Mouse (Mus musculus) MEL (cell line): Measurements from ENCODE around the gene Hspa12a. TPM values are rescaled to one million over a fixed set of nuclear protein-coding genes. Genes with fewer than 3 reads are reported as not detected.

ENCODE experiments used
- DNase-seq: peaks from one replicate; pipeline ENCODE4 v3.0.0; 2011; ENCODE audit warnings: low read depth, low spot score
- H3K27ac ChIP-seq: 2 replicates; pipeline ENCODE4 v1.5.1; 2012; ENCODE audit warnings: low read depth, mild to moderate bottlenecking, control low read depth, low read length, moderate library complexity; ENCODE audit not compliant: control insufficient read depth
- H3K27me3 ChIP-seq, 2 experiments: fragments of 150-350 bp in 1 of 2; sonication (generic) in 1 of 2; 2 replicates each; pipeline ENCODE4 v1.6.1; 2012; ENCODE audit warnings: low read length in 2 of 2, mild to moderate bottlenecking in 2 of 2, improper control_type of control experiment in 1 of 2, moderate library complexity in 1 of 2; ENCODE audit not compliant: insufficient read depth in 2 of 2, control insufficient read depth in 1 of 2
- H3K36me3 ChIP-seq, 2 experiments: 2 replicates each; pipeline ENCODE4 v1.6.1; 2012 to 2014; ENCODE audit warnings: low read length in 2 of 2, improper control_type of control experiment in 1 of 2, inconsistent platforms in 1 of 2, mild to moderate bottlenecking in 1 of 2; ENCODE audit not compliant: insufficient read depth in 2 of 2, control insufficient read depth in 1 of 2
- H3K4me1 ChIP-seq, 2 experiments: fragments of 150-350 bp in 1 of 2; sonication (generic) in 1 of 2; 2 replicates each; pipeline ENCODE4 v1.6.1; 2012; ENCODE audit warnings: low read length in 2 of 2, improper control_type of control experiment in 1 of 2, mild to moderate bottlenecking in 1 of 2; ENCODE audit not compliant: insufficient read depth in 2 of 2, control insufficient read depth in 1 of 2
- H3K4me3 ChIP-seq, 2 experiments: fragments of 150-350 bp in 1 of 2; sonication (generic) in 1 of 2; 2 replicates each; pipeline ENCODE4 v1.5.1; 2012; ENCODE audit warnings: low read depth in 2 of 2, low read length in 2 of 2, mild to moderate bottlenecking in 2 of 2, moderate library complexity in 2 of 2, control low read depth in 1 of 2, improper control_type of control experiment in 1 of 2; ENCODE audit not compliant: control insufficient read depth in 1 of 2, insufficient read depth in 1 of 2
- H3K79me2 ChIP-seq: 2 replicates; pipeline ENCODE4 v1.6.1; 2012; ENCODE audit warnings: mild to moderate bottlenecking, low read length, moderate library complexity; ENCODE audit not compliant: control insufficient read depth, poor library complexity, insufficient read depth
- H3K9ac ChIP-seq: 2 replicates; pipeline ENCODE4 v1.6.1; 2012; ENCODE audit warnings: low read depth, mild to moderate bottlenecking, control low read depth, low read length, moderate library complexity; ENCODE audit not compliant: control insufficient read depth, poor library complexity, severe bottlenecking
- H3K9me3 ChIP-seq: fragments of 150-350 bp; sonication (generic); replicated peaks from 2 replicates; pipeline ENCODE4 v1.6.1; 2012; ENCODE audit warnings: mild to moderate bottlenecking, low read length, improper control_type of control experiment, moderate library complexity; ENCODE audit not compliant: insufficient read depth
- BHLHE40 ChIP-seq: IDR thresholded peaks from 2 replicates; pipeline ENCODE4 v1.6.1; 2012; ENCODE audit warnings: low read depth, mild to moderate bottlenecking, inconsistent platforms, low read length, improper control_type of control experiment, borderline replicate concordance
- E2F4 ChIP-seq: IDR thresholded peaks from 2 replicates; pipeline ENCODE4 v1.6.1; 2011; ENCODE audit warnings: low read depth, low read length, improper control_type of control experiment, borderline replicate concordance
- ELF1 ChIP-seq: IDR thresholded peaks from 2 replicates; pipeline ENCODE4 v1.6.1; 2014; ENCODE audit warnings: low read depth, mild to moderate bottlenecking, inconsistent platforms, low read length, improper control_type of control experiment, moderate library complexity
- ETS1 ChIP-seq: IDR thresholded peaks from 2 replicates; pipeline ENCODE4 v1.6.1; 2012; ENCODE audit warnings: low read depth, mild to moderate bottlenecking, inconsistent platforms, low read length, improper control_type of control experiment, moderate library complexity
- GABPA ChIP-seq: IDR thresholded peaks from 2 replicates; pipeline ENCODE4 v1.6.1; 2012; ENCODE audit warnings: low read depth, mild to moderate bottlenecking, inconsistent platforms, low read length, improper control_type of control experiment, moderate library complexity
- HCFC1 ChIP-seq: IDR thresholded peaks from 2 replicates; pipeline ENCODE4 v1.6.1; 2012; ENCODE audit warnings: low read depth, mild to moderate bottlenecking, inconsistent platforms, low read length, improper control_type of control experiment, moderate library complexity
- JUND ChIP-seq: IDR thresholded peaks from 2 replicates; pipeline ENCODE4 v1.6.1; 2011; ENCODE audit warnings: low read depth, mild to moderate bottlenecking, improper control_type of control experiment, low read length
- MAFK ChIP-seq: IDR thresholded peaks from 2 replicates; pipeline ENCODE4 v1.6.1; 2011; ENCODE audit warnings: low read depth, mild to moderate bottlenecking, low read length, improper control_type of control experiment, borderline replicate concordance
- MAX ChIP-seq: IDR thresholded peaks from 2 replicates; pipeline ENCODE4 v1.6.1; 2011; ENCODE audit warnings: low read length, improper control_type of control experiment
- MAZ ChIP-seq: IDR thresholded peaks from 2 replicates; pipeline ENCODE4 v1.6.1; 2012; ENCODE audit warnings: low read depth, mild to moderate bottlenecking, inconsistent platforms, low read length, improper control_type of control experiment
- MYB ChIP-seq: IDR thresholded peaks from 2 replicates; pipeline ENCODE4 v1.6.1; 2011; ENCODE audit warnings: mild to moderate bottlenecking, low read depth, low read length, improper control_type of control experiment
- POLR2A ChIP-seq, 2 experiments: IDR thresholded peaks; 2 replicates each; pipeline ENCODE4 v1.6.1; 2011 to 2012; ENCODE audit warnings: low read length in 2 of 2, mild to moderate bottlenecking in 2 of 2, control low read depth in 1 of 2, improper control_type of control experiment in 1 of 2, low read depth in 1 of 2, moderate library complexity in 1 of 2; ENCODE audit not compliant: control insufficient read depth in 1 of 2, insufficient read depth in 1 of 2, poor library complexity in 1 of 2
- POLR2AphosphoS5 ChIP-seq: IDR thresholded peaks from 2 replicates; pipeline ENCODE4 v1.6.1; 2012; ENCODE audit warnings: low read depth, borderline replicate concordance, mild to moderate bottlenecking, inconsistent platforms, low read length, moderate library complexity, mixed read lengths
- RCOR1 ChIP-seq: IDR thresholded peaks from 2 replicates; pipeline ENCODE4 v1.6.1; 2012; ENCODE audit warnings: low read depth, mild to moderate bottlenecking, inconsistent platforms, low read length, improper control_type of control experiment
- SIN3A ChIP-seq: IDR thresholded peaks from 2 replicates; pipeline ENCODE4 v1.6.1; 2012; ENCODE audit warnings: low read length, improper control_type of control experiment, inconsistent platforms
- TAL1 ChIP-seq: IDR thresholded peaks from 2 replicates; pipeline ENCODE4 v1.6.1; 2012; ENCODE audit warnings: mild to moderate bottlenecking, inconsistent platforms, low read length, moderate library complexity, mixed read lengths
- TBP ChIP-seq: IDR thresholded peaks from 2 replicates; pipeline ENCODE4 v1.8.0; 2011; ENCODE audit warnings: low read depth, low read length, improper control_type of control experiment
- UBTF ChIP-seq: IDR thresholded peaks from 2 replicates; pipeline ENCODE4 v1.6.1; 2012; ENCODE audit warnings: low read depth, mild to moderate bottlenecking, inconsistent platforms, low read length, improper control_type of control experiment, moderate library complexity, borderline replicate concordance; ENCODE audit not compliant: insufficient read depth
- USF2 ChIP-seq, 2 experiments: IDR thresholded peaks; 2 replicates each; pipeline ENCODE4 v1.6.1; 2011 to 2012; ENCODE audit warnings: improper control_type of control experiment in 2 of 2, low read length in 2 of 2, borderline replicate concordance in 1 of 2, inconsistent platforms in 1 of 2, low read depth in 1 of 2, mild to moderate bottlenecking in 1 of 2; ENCODE audit not compliant: insufficient read depth in 1 of 2
- ZC3H11A ChIP-seq: IDR thresholded peaks from 2 replicates; pipeline ENCODE4 v1.6.1; 2012; ENCODE audit warnings: low read depth, mild to moderate bottlenecking, inconsistent platforms, low read length, improper control_type of control experiment
- ZKSCAN1 ChIP-seq: IDR thresholded peaks from 2 replicates; pipeline ENCODE4 v1.6.1; 2012; ENCODE audit warnings: low read depth, mild to moderate bottlenecking, inconsistent platforms, low read length, improper control_type of control experiment, moderate library complexity
- ZMIZ1 ChIP-seq: IDR thresholded peaks from 2 replicates; pipeline ENCODE4 v1.6.1; 2012; ENCODE audit warnings: low read depth, mild to moderate bottlenecking, inconsistent platforms, low read length, improper control_type of control experiment, moderate library complexity
- polyA plus RNA-seq, 2 experiments: library from polyadenylated mRNA; stranded (reverse) in 1 of 2; unstranded in 1 of 2; fragments of >175 nt in 1 of 2; fragments of >200 nt in 1 of 2; gene quantifications; 2 replicates each; pipeline versions ENCODE4 v1.2.1 to v1.2.4; 2012; ENCODE audit warnings: low replicate concordance in 2 of 2, low read depth in 1 of 2; ENCODE audit not compliant: insufficient read length in 2 of 2, insufficient read depth in 1 of 2, missing spikeins in 1 of 2
- total RNA-seq: library from RNA; depleted of rRNA; stranded (reverse); fragments of 300-350 nt; gene quantifications from 2 replicates; pipeline ENCODE4 v1.2.3, GENCODE M21; 2012

The Hspa12a gene
- total and polyA plus RNA-seq, 3 experiments = not detected

DNA sequence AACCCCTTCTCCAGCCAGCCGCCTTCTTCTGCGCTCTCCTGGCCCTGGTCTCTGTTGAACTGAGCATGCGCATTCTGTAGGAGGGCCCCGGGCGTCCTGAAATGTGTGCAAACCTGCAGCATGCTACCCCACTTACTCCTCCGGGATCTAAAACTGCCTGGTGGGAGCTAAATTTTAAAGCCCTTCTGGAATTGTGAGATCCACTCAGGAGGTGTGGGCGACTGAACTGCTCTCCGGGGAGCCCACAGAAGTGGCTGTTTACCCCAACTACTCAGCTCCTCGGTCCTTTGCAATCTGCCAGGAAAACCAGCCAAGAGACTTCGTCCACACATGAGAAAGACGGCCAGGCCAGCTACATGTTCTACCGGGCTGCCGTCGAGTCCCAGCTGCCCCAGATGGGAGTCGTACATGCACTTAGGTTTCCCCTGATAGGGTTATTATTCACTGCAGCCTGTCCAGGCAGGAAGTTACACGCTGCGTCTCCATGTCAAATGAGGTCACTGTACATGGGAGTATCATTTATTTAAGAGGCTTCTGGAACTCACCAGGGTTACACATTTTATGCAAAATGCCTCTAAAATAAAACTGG is 126.9 kb downstream of the Hspa12a start:
- Histone ChIP-seq H3K27me3 (no peaks in the 10 kb centered on the region), H3K79me2 (no peaks in the 10 kb centered on the region), H3K36me3 (no peaks in the 10 kb centered on the region), H3K27ac (no peak overlapping the region), H3K9me3 (no peaks in the 10 kb centered on the region), H3K4me1 (no peaks in the 10 kb centered on the region), H3K9ac (no peak overlapping the region)
- DNase-seq = no peak
- TF ChIP-seq SIN3A (no peak), TAL1 (no peak), UBTF (no peak), JUND (no peak), E2F4 (no peak), ZKSCAN1 (no peak), ZMIZ1 (no peak), TBP (no peak), RCOR1 (no peak), POLR2A (IDR thresholded peaks at IDR 0.05; ENCODE audit: control insufficient read depth in 1 of 2, insufficient read depth in 1 of 2, low read depth in 1 of 2, low read length in 2 of 2, poor library complexity in 1 of 2) (no peak), MYB (no peak)
- TF ChIP-seq, all 39 proteins: peak for 0
- H3K4me3 ChIP-seq = no peak overlapping the region

DNA sequence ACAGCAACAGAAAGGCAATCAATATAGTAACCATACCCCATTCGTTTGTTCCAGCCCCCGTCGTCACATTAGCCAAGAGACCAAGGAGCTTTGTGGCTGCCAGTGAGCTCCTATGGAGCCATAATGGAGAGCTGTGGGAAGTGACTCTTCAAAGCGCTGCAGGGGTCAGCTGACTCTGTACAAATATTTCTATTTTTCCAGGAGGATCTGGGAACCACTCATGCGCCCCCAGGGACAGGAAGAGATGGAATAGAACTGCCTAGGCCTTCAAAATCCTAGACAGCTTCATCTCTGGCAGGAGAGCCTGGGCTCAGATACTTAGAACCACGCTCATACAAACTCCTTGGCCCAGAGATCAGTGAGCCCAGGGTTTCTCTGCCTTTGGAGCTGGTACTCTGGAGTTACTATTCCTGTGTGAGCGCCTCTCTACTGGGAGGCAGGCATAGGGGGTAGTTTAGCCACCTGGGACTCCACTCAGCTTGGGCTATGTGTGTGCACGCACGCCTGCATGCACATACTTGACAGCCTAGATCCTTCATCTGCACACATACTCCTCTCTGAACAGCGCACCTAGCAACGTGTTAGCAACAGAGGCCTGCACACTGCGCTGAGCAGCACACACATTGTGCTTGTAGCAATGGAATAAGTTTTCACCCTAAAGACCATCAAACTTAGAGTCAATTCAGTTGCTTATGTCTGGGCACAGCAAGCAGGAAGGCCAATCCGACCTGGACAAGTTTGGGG is 128.1 kb downstream of the Hspa12a start:
- no peak overlapping the region for H3K9ac ChIP-seq
- no peak overlapping the region for H3K4me3 ChIP-seq
- no peak for DNase-seq
- H3K36me3 ChIP-seq = no peaks in the 10 kb centered on the region
- no peaks in the 10 kb centered on the region for H3K4me1 ChIP-seq
- no peaks in the 10 kb centered on the region for H3K9me3 ChIP-seq
- no peak overlapping the region for H3K27ac ChIP-seq
- H3K27me3 ChIP-seq = no peaks in the 10 kb centered on the region
- no peaks in the 10 kb centered on the region for H3K79me2 ChIP-seq
- TF ChIP-seq MAX = no peak
- no peak for TF ChIP-seq MAFK
- TF ChIP-seq ETS1 = no peak
- TF ChIP-seq TAL1 = no peak
- no peak for TF ChIP-seq ZC3H11A
- no peak for TF ChIP-seq ELF1
- TF ChIP-seq RCOR1 = no peak
- no peak for TF ChIP-seq HCFC1
- no peak for TF ChIP-seq GABPA
- no peak for TF ChIP-seq POLR2AphosphoS5
- TF ChIP-seq MAZ = no peak
- no peak for TF ChIP-seq USF2 (IDR thresholded peaks at IDR 0.05; ENCODE audit: borderline replicate concordance in 1 of 2, insufficient read depth in 1 of 2, low read depth in 1 of 2, low read length in 2 of 2)
- TF ChIP-seq BHLHE40 = no peak
- TF ChIP-seq, all 39 proteins: peak for 0
